Mouse (Mus musculus) liver, embryonic 16.5 days (tissue): Measurements from ENCODE around the gene Ddx58. TPM values are rescaled to one million over a fixed set of nuclear protein-coding genes. Genes with fewer than 3 reads are reported as not detected.

Source experiments
- ATAC-seq: fragments of 200-750 bp; cut with Nextera tagmentation; 2 replicates; pipeline ENCODE4 v1.8.0; 2017; ENCODE audit warnings: low read depth, mild to moderate bottlenecking, moderate number of reproducible peaks, moderate library complexity
- H3K27ac ChIP-seq: fragments of 300-500 bp; sonication (generic); 2 replicates; pipeline ENCODE4 v1.5.1; 2014; ENCODE audit warnings: mild to moderate bottlenecking, low read length
- H3K27me3 ChIP-seq: fragments of 300-500 bp; sonication (generic); 2 replicates; pipeline ENCODE4 v1.6.1; 2014; ENCODE audit warnings: low read depth, low read length, mixed read lengths; ENCODE audit not compliant: control insufficient read depth, insufficient read depth
- H3K36me3 ChIP-seq: fragments of 300-500 bp; sonication (generic); 2 replicates; pipeline ENCODE4 v1.6.1; 2014; ENCODE audit warnings: mild to moderate bottlenecking; ENCODE audit not compliant: control insufficient read depth, insufficient read depth
- H3K4me1 ChIP-seq: fragments of 300-500 bp; sonication (generic); 2 replicates; pipeline ENCODE4 v1.6.1; 2014; ENCODE audit warnings: low read depth, low read length, mixed read lengths; ENCODE audit not compliant: control insufficient read depth
- H3K4me2 ChIP-seq: fragments of 300-500 bp; sonication (generic); 2 replicates; pipeline ENCODE4 v1.6.1; 2014; ENCODE audit warnings: low read depth, low read length, mixed read lengths
- H3K4me3 ChIP-seq: fragments of 300-500 bp; sonication (generic); 2 replicates; pipeline ENCODE4 v1.5.1; 2014; ENCODE audit warnings: low read depth, mild to moderate bottlenecking, low read length
- H3K9ac ChIP-seq: fragments of 300-500 bp; sonication (generic); 2 replicates; pipeline ENCODE4 v1.6.1; 2014; ENCODE audit warnings: low read depth, low read length
- H3K9me3 ChIP-seq: fragments of 300-500 bp; sonication (generic); replicated peaks from 2 replicates; pipeline ENCODE4 v1.6.1; 2016; ENCODE audit warnings: low read length; ENCODE audit not compliant: control insufficient read depth
- WGBS: fragments of 180-500 bp; shearing (Covaris S2); extraction: QIAGEN DNeasy Blood & Tissue Kit; methylation state at CpG from one replicate; pipeline ENCODE4 v1.1.7; 2014; ENCODE audit not compliant: insufficient replicate concordance; 5-methylcytosine and 5-hydroxymethylcytosine counted together
- polyA plus RNA-seq: library from polyadenylated mRNA; unstranded; fragments of >200 nt; fragmentation: Nextera tagmentation; extraction: Ambion mirVana; gene quantifications from 2 replicates; pipeline ENCODE4 v1.2.1, GENCODE M21; 2015

Ddx58 gene
- polyA plus RNA-seq, 1 experiment from 2014 or later = 6.0 TPM

- H3K27ac ChIP-seq = no peak overlapping the region
- no peak overlapping the region for H3K4me2 ChIP-seq
- H3K4me3 ChIP-seq = no peak overlapping the region
- no peak overlapping the region for H3K9ac ChIP-seq
- ATAC-seq = no peak
- H3K36me3 ChIP-seq = no peaks in the 10 kb centered on the region
- no peaks in the 10 kb centered on the region; the same call in none of the 2 replicates for H3K4me1 ChIP-seq
- WGBS = 59% methylated on average over 5 of the region's 5 CpGs
- H3K9me3 ChIP-seq = no peaks in the 10 kb centered on the region
- no peaks in the 10 kb centered on the region for H3K27me3 ChIP-seq
Observed at GRCm38 (mm10) chr4:40226095-40226494, 13.5 kb downstream of the Ddx58 start.

GRCm38 (mm10) chr4:40221876-40222585 is 17.6 kb downstream of the Ddx58 start:
- Histone ChIP-seq H3K4me2 (no peak overlapping the region), H3K36me3 (no peaks in the 10 kb centered on the region; the same call in 1 of the 2 replicates), H3K4me3 (no peak overlapping the region), H3K4me1 (no peaks in the 10 kb centered on the region; the same call in none of the 2 replicates), H3K9ac (no peak overlapping the region), H3K27me3 (no peaks in the 10 kb centered on the region), H3K27ac (peak overlapping the region; percentile 56; the same call in 1 of the 2 replicates), H3K9me3 (no peaks in the 10 kb centered on the region)
- ATAC-seq = peak; percentile 9; the same call in 1 of the 2 replicates
- 56% methylated on average over 21 of the region's 21 CpGs for WGBS

DNA sequence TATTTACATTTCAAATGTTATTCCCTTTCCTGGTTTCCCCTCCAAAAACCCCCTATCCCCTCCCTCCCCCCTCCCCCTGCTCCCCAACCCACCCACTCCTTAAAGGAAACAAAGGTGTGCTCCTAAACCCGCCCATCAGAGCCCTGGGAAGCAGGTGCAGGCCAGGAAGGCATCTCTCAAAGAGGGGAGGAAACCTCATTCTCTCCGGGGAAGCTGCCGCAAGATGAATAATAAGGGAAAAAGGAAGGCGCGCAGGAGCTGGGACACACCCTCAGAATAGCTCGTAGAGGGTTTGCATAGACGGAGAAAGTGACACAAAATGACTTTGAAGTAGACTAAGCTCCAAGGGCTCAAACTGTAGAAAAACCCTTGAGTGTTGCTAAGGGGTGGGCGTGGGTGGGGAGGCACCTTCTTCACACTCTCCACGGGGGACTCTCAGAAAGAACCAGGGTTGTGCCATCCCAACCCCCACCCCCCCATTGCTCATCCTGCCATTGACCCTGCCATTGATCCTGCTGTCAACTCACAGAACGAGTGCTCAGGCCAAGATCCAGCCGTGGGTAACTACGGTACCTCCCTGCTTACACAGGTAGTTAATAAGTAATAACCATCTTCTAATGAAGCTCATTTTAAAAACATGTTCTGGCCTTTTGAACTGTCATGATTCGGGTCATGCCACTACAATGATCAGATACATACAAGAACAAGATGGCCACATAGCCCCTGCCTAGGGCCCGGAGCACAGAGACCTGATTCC is 18.4 kb downstream of the Ddx58 start:
- H3K27ac ChIP-seq = peak overlapping the region; percentile 56; the same call in 1 of the 2 replicates
- peak overlapping the region; percentile 38; the same call in 1 of the 2 replicates for H3K4me2 ChIP-seq
- ATAC-seq = peak; percentile 85
- H3K36me3 ChIP-seq = no peaks in the 10 kb centered on the region; the same call in 1 of the 2 replicates
- no peaks in the 10 kb centered on the region for H3K27me3 ChIP-seq
- H3K9me3 ChIP-seq = no peaks in the 10 kb centered on the region
- H3K4me3 ChIP-seq = no peak overlapping the region
- no peak overlapping the region for H3K9ac ChIP-seq
- 45% methylated on average over 14 of the region's 14 CpGs for WGBS
- H3K4me1 ChIP-seq = no peaks in the 10 kb centered on the region; the same call in none of the 2 replicates

DNA sequence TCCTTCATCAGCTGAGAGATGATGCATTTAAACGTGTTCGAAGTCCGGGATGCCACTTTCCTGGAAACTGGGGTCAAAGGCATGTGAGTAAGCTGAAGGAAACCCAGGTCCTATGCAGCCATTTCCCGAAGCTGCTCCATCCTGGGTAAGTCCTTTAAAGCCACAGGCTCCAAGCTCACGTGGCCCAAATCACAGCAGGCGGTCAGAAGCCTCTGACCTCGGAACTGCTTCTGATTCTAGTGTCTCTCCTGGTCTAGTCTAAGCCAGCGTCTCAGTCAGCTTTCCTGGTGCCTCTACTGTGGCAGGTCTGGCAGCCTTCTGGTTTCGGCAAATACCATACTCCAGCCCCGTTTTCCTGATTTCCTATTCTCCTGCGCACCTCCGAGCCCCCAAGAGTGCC is 19.2 kb downstream of the Ddx58 start:
- Histone ChIP-seq H3K9me3 (no peaks in the 10 kb centered on the region), H3K4me1 (no peaks in the 10 kb centered on the region; the same call in none of the 2 replicates), H3K27me3 (no peaks in the 10 kb centered on the region), H3K36me3 (no peaks in the 10 kb centered on the region; the same call in 1 of the 2 replicates), H3K4me3 (no peak overlapping the region), H3K9ac (no peak overlapping the region), H3K27ac (no peak overlapping the region), H3K4me2 (no peak overlapping the region)
- WGBS = 32% methylated on average over 12 of the region's 12 CpGs
- no peak for ATAC-seq

DNA sequence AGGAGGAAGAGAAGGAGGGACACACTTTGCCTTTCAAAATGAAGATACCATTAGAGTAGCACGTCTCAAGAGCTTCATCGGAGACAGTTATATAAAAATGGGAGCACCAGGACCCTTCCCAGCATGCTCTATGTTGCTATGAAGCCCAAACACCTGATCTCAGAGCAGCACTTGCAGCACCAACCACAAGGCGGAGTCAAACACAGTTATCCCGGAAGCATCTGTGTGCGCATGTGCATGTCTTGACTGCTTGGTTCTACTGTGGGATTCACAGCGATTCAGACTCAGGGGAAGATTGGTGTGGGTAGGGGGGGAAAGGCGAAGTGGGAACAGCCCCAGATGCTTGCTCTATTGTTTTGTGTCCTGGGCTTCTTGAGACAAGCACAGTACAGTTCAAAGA is 21.2 kb downstream of the Ddx58 start:
- H3K27me3 ChIP-seq = no peaks in the 10 kb centered on the region
- no peak for ATAC-seq
- no peak overlapping the region for H3K4me3 ChIP-seq
- no peaks in the 10 kb centered on the region; the same call in 1 of the 2 replicates for H3K36me3 ChIP-seq
- H3K9ac ChIP-seq = no peak overlapping the region
- 49% methylated on average over 7 of the region's 7 CpGs for WGBS
- no peak overlapping the region for H3K4me2 ChIP-seq
- no peaks in the 10 kb centered on the region for H3K9me3 ChIP-seq
- H3K27ac ChIP-seq = no peak overlapping the region
- no peaks in the 10 kb centered on the region; the same call in none of the 2 replicates for H3K4me1 ChIP-seq

- 41% methylated on average over 3 of the region's 3 CpGs for WGBS
Observed at GRCm38 (mm10) chr4:40217910-40218309, 21.7 kb downstream of the Ddx58 start.

GRCm38 (mm10) chr4:40212177-40212576 is 27.5 kb downstream of the Ddx58 start:
- Histone ChIP-seq H3K36me3 (no peaks in the 10 kb centered on the region), H3K4me3 (no peak overlapping the region), H3K27me3 (no peaks in the 10 kb centered on the region), H3K4me1 (no peaks in the 10 kb centered on the region), H3K27ac (no peak overlapping the region), H3K9me3 (no peaks in the 10 kb centered on the region), H3K9ac (no peak overlapping the region), H3K4me2 (no peak overlapping the region)
- WGBS = 45% methylated on average over 4 of the region's 6 CpGs
- no peak for ATAC-seq

More at GRCm38 (mm10) chr4:40217910-40218309, 21.7 kb downstream of the Ddx58 start:
- Histone ChIP-seq H3K9ac (no peak overlapping the region), H3K4me3 (no peak overlapping the region), H3K27ac (no peak overlapping the region), H3K4me2 (no peak overlapping the region), H3K4me1 (no peaks in the 10 kb centered on the region; the same call in none of the 2 replicates), H3K27me3 (no peaks in the 10 kb centered on the region), H3K36me3 (no peaks in the 10 kb centered on the region; the same call in 1 of the 2 replicates), H3K9me3 (no peaks in the 10 kb centered on the region)
- no peak for ATAC-seq

- no peak for ATAC-seq
- Histone ChIP-seq H3K27me3 (no peaks in the 10 kb centered on the region), H3K4me3 (no peak overlapping the region), H3K9ac (no peak overlapping the region), H3K4me2 (no peak overlapping the region), H3K9me3 (no peaks in the 10 kb centered on the region), H3K27ac (no peak overlapping the region), H3K36me3 (no peaks in the 10 kb centered on the region; the same call in 1 of the 2 replicates), H3K4me1 (no peaks in the 10 kb centered on the region)
- 68% methylated on average over 5 of the region's 5 CpGs for WGBS
Observed at GRCm38 (mm10) chr4:40207701-40208100, 31.9 kb downstream of the Ddx58 start.
